25 mouse cellular contexts compared by ENCODE assay signal in genomic region chr4:69785481-69786050, GRCm38 (mm10).
DNase-seq lines count a peak whose midpoint lies in the region; ATAC-seq and TF ChIP-seq lines count a peak whose summit lies in the region.
"Had no signal": no experiment of that assay in that cellular context is flagged by ENCODE, and none has a peak within 500 bp of the region (broad histone marks: within the 10 kb centered on the region; RNA-seq: fewer than 3 reads in every experiment).

No protein-coding gene starts in this region.

- H3K4me2 ChIP-seq in hindbrain, embryonic 14.5 days (replicated peaks) = no peak overlapping the region
- H3K4me2 ChIP-seq in midbrain, postnatal 0 days (ENCODE audit: low read depth, low read length, poor library complexity, severe bottlenecking) = no peak overlapping the region
- H3K4me2 ChIP-seq in midbrain, embryonic 16.5 days (ENCODE audit: low read length) = no peak overlapping the region
- H3K4me2 ChIP-seq: heart, embryonic 15.5 days; hindbrain, embryonic 15.5 days; intestine, embryonic 15.5 days; neural tube, embryonic 13.5 days had no signal

- 80% methylated on average over 7 of the region's 7 CpGs for WGBS in hindbrain, embryonic 14.5 days
- WGBS in hindbrain, embryonic 10.5 days = 93% methylated on average over 7 of the region's 7 CpGs
- 66% methylated on average over 7 of the region's 7 CpGs for WGBS in midbrain, postnatal 0 days
- 72% methylated on average over 7 of the region's 7 CpGs for WGBS in midbrain, embryonic 16.5 days

- no peak overlapping the region for H3K4me3 ChIP-seq in hindbrain, embryonic 14.5 days (replicated peaks; ENCODE audit: low read length)
- no peak overlapping the region for H3K4me3 ChIP-seq in hindbrain, embryonic 10.5 days
- no peak overlapping the region for H3K4me3 ChIP-seq in midbrain, postnatal 0 days (ENCODE audit: low read depth, low read length)
- no peak overlapping the region for H3K4me3 ChIP-seq in midbrain, embryonic 16.5 days (ENCODE audit: low read depth, low read length)
- H3K4me3 ChIP-seq: erythroblast, embryonic 14.5 days; heart, embryonic 10.5 days; heart, embryonic 15.5 days; hindbrain, embryonic 15.5 days; intestine, embryonic 15.5 days; neural tube, embryonic 13.5 days had no signal

- no peaks in the 10 kb centered on the region for H3K9me3 ChIP-seq in hindbrain, embryonic 14.5 days (ENCODE audit: control insufficient read depth, low read length)
- H3K9me3 ChIP-seq in hindbrain, embryonic 10.5 days = no peaks in the 10 kb centered on the region
- H3K9me3 ChIP-seq in midbrain, postnatal 0 days (ENCODE audit: low read length) = no peaks in the 10 kb centered on the region
- no peaks in the 10 kb centered on the region for H3K9me3 ChIP-seq in midbrain, embryonic 16.5 days (replicated peaks; ENCODE audit: control insufficient read depth, low read length, poor library complexity, severe bottlenecking)
- H3K9me3 ChIP-seq: heart, embryonic 10.5 days; heart, embryonic 15.5 days; hindbrain, embryonic 15.5 days; intestine, embryonic 15.5 days; neural tube, embryonic 13.5 days had no signal

- H3K4me1 ChIP-seq in hindbrain, embryonic 14.5 days (replicated peaks; ENCODE audit: control insufficient read depth, insufficient read depth, low read length) = no peaks in the 10 kb centered on the region
- no peaks in the 10 kb centered on the region for H3K4me1 ChIP-seq in hindbrain, embryonic 10.5 days (replicated peaks)
- H3K4me1 ChIP-seq in midbrain, postnatal 0 days (ENCODE audit: insufficient read depth, low read length) = no peaks in the 10 kb centered on the region
- H3K4me1 ChIP-seq in midbrain, embryonic 16.5 days (ENCODE audit: control insufficient read depth, insufficient read depth, low read length) = no peaks in the 10 kb centered on the region
- H3K4me1 ChIP-seq: heart, embryonic 10.5 days; heart, embryonic 15.5 days; hindbrain, embryonic 15.5 days; intestine, embryonic 15.5 days had no signal

- no peak overlapping the region for H3K9ac ChIP-seq in hindbrain, embryonic 14.5 days
- H3K9ac ChIP-seq in midbrain, postnatal 0 days (replicated peaks; ENCODE audit: low read length, poor library complexity, severe bottlenecking) = no peak overlapping the region
- no peak overlapping the region for H3K9ac ChIP-seq in midbrain, embryonic 16.5 days (ENCODE audit: low read depth, low read length)
- H3K9ac ChIP-seq: heart, embryonic 15.5 days; hindbrain, embryonic 15.5 days; intestine, embryonic 15.5 days; liver, embryonic 14.5 days; neural tube, embryonic 13.5 days had no signal

- DNase-seq in hindbrain, embryonic 14.5 days (ENCODE audit: low spot score) = no peak
- DNase-seq in hindbrain, embryonic 10.5 days (ENCODE audit: low spot score) = no peak
- peak; percentile 7 for DNase-seq in layer of hippocampus, adult 11-12 months (ENCODE audit: low spot score)
- DNase-seq in layer of hippocampus, postnatal 25 days (ENCODE audit: extremely low spot score in 1 of 2, low spot score in 1 of 2) = no peak
- DNase-seq in midbrain, postnatal 0 days (ENCODE audit: low spot score) = peak; percentile 11
- DNase-seq in urinary bladder, postnatal 14 days (ENCODE audit: low spot score) = no peak
- DNase-seq: adrenal gland, postnatal 14 days; cerebellum, adult 18-20 months; gastrocnemius, postnatal 25 days; heart, adult 11 months; kidney, postnatal 14 days; liver; lung, adult 2 months; lung, postnatal 10 days; thymus, adult 2 months; thymus, postnatal 36 days had no signal

- H3K27ac ChIP-seq in hindbrain, embryonic 14.5 days = no peak overlapping the region
- H3K27ac ChIP-seq in hindbrain, embryonic 10.5 days = no peak overlapping the region
- H3K27ac ChIP-seq in midbrain, postnatal 0 days (ENCODE audit: low read depth, low read length) = no peak overlapping the region
- no peak overlapping the region for H3K27ac ChIP-seq in midbrain, embryonic 16.5 days (ENCODE audit: low read length)
- H3K27ac ChIP-seq: heart, embryonic 10.5 days; heart, embryonic 15.5 days; hindbrain, embryonic 15.5 days; intestine, embryonic 15.5 days; liver, embryonic 14.5 days; neural tube, embryonic 13.5 days had no signal

- no peaks in the 10 kb centered on the region for H3K27me3 ChIP-seq in hindbrain, embryonic 14.5 days (ENCODE audit: control insufficient read depth, insufficient read depth, low read length)
- H3K27me3 ChIP-seq in hindbrain, embryonic 10.5 days (ENCODE audit: insufficient read depth, poor library complexity, severe bottlenecking) = no peaks in the 10 kb centered on the region
- no peaks in the 10 kb centered on the region for H3K27me3 ChIP-seq in midbrain, postnatal 0 days (ENCODE audit: insufficient read depth, low read length)
- H3K27me3 ChIP-seq in midbrain, embryonic 16.5 days (ENCODE audit: control insufficient read depth, insufficient read depth, low read depth, low read length) = no peaks in the 10 kb centered on the region
- H3K27me3 ChIP-seq: heart, embryonic 15.5 days; hindbrain, embryonic 15.5 days; intestine, embryonic 15.5 days; neural tube, embryonic 13.5 days had no signal

- no peak for TF ChIP-seq CTCF in midbrain, postnatal 0 days (IDR thresholded peaks at IDR 0.05)

- ATAC-seq in hindbrain, embryonic 14.5 days (ENCODE audit: low FRiP score) = 0 out of 2 replicates have a peak, but pooled peaks have one; percentile 51
- ATAC-seq in midbrain, postnatal 0 days (ENCODE audit: low FRiP score) = no peak
- ATAC-seq in midbrain, embryonic 16.5 days = no peak
- ATAC-seq: CD4-positive, CD25-positive, alpha-beta regulatory T cell, adult 4 months; intestine, embryonic 15.5 days had no signal

- H3K36me3 ChIP-seq in hindbrain, embryonic 14.5 days (replicated peaks; ENCODE audit: control insufficient read depth, insufficient read depth) = no peaks in the 10 kb centered on the region
- no peaks in the 10 kb centered on the region for H3K36me3 ChIP-seq in hindbrain, embryonic 10.5 days
- H3K36me3 ChIP-seq in midbrain, postnatal 0 days (ENCODE audit: insufficient read depth, low read length) = no peaks in the 10 kb centered on the region
- no peaks in the 10 kb centered on the region for H3K36me3 ChIP-seq in midbrain, embryonic 16.5 days (ENCODE audit: control insufficient read depth, insufficient read depth, low read length)
- H3K36me3 ChIP-seq: heart, embryonic 10.5 days; heart, embryonic 15.5 days; hindbrain, embryonic 15.5 days; intestine, embryonic 15.5 days; neural tube, embryonic 13.5 days had no signal

Comparison
In these comparisons a context has a peak if more than half of its experiments do, and no peak if none do; other contexts are left out.
1. DNase-seq: peak in layer of hippocampus, adult 11-12 months (single experiment) and midbrain, postnatal 0 days (single experiment); none in hindbrain, embryonic 14.5 days (single experiment), hindbrain, embryonic 10.5 days (single experiment), layer of hippocampus, postnatal 25 days (0 of 2) and urinary bladder, postnatal 14 days (single experiment).